Mouse (Mus musculus) spleen, postnatal 14 days (tissue): Measurements from ENCODE around the gene Fam178b.

Experiments
- DNase-seq, 2 experiments: peaks; one replicate each; pipeline ENCODE4 v3.0.0; 2021 to 2022; ENCODE audit warnings: low spot score in 2 of 2

The Fam178b gene

GRCm38 (mm10) chr1:36682620-36683355, at the start of gene Fam178b:
Gene Fam178b (minus strand): TSS chr1:36683183.
- no peak for DNase-seq

- no peak for DNase-seq
These were observed 41.1 kb upstream of the Fam178b start for GRCm38 (mm10) chr1:36724057-36724431.

DNA sequence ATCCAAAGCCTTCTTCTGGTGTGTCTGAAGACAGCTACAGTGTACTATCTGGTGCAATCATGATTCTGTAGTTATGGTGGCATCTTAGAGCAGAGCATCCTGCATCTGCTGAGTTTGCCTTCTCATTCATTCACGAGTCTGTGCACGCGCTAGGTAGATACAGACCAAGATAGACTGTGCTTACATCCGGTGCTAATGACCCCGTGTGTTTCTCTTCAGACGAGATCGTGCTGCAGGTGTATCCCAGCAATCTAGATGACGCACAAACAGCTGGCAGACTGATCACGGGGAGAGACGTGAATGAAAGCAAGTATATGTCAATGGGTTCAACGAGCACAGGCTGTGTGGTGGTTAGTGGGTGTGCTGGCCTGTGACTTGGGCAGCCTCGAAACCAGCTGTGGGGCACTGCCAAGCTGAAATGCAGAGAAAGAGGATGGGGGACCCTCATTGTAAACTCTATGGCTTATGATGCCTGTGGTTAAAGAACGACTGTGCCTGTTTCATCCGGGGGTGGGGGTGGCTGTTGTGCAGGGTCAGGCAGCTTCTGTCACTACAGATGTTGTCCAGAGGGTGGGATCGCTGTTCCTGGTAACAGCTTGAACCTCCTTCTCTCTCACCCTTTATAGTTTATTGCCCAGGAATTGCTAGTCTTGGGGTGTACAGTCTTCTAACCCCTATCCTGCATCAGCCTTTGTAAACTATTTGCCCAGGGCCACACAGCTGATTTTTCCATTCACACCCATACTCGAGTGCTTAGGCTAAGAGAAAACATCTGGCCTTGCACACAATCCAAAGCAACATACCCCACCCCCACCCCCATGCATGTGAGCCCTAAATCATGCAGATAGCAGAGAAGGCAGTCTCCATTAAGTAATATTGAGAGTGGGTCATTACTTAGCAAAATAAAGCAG, 40.4 kb upstream of the Fam178b start:
- no peak for DNase-seq

DNA sequence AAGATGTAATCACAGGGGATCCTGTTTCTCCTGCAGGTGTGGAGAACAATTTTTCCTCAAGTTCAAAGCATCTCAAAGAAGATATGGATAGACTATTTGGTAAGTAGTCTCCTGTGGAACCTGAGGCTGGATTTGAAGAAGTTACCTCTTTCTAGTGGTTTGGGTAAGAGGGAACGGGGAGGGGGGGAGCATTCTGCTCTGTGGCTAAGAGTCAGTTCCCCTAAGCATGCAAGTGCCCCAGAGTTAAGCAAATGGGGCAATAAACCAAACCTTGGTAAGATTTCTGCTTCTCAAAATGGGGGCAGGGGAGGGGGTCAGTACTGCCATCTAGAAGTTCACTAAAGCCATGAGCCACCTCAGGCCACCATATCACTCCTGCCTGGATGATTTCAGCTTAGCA, 35.8 kb upstream of the Fam178b start:
- DNase-seq: no peak

- no peak for DNase-seq
These were observed 31.3 kb upstream of the Fam178b start, which contains the start of gene Actr1b for GRCm38 (mm10) chr1:36714311-36714710. Gene Actr1b (minus strand): TSS chr1:36714422.

DNA sequence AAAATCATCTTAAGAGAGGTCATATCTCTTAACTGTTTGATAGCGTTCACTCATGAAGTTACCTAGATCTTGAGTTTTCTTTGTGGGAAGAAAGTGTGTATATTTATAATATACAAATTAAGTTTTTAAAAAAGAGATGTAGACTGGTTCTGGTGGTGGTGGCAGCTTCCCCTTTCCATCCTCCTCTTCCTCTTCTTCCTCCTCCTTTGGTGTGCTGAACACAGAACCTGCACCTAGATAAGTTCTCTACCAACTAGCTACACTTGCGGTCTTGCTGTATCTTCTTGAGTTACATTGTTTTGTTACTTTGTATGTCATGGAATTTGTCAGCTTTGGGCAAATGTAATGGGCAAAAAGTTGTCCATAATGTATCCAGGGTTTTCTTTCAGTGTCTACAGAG, 28.1 kb upstream of the Fam178b start:
- DNase-seq: no peak

- peak; percentile 93 to 96 for DNase-seq
These were observed 26.9 kb upstream of the Fam178b start, which contains the start of gene 4933424G06Rik for GRCm38 (mm10) chr1:36709854-36710280. Gene 4933424G06Rik (plus strand): TSS chr1:36710149.

DNA sequence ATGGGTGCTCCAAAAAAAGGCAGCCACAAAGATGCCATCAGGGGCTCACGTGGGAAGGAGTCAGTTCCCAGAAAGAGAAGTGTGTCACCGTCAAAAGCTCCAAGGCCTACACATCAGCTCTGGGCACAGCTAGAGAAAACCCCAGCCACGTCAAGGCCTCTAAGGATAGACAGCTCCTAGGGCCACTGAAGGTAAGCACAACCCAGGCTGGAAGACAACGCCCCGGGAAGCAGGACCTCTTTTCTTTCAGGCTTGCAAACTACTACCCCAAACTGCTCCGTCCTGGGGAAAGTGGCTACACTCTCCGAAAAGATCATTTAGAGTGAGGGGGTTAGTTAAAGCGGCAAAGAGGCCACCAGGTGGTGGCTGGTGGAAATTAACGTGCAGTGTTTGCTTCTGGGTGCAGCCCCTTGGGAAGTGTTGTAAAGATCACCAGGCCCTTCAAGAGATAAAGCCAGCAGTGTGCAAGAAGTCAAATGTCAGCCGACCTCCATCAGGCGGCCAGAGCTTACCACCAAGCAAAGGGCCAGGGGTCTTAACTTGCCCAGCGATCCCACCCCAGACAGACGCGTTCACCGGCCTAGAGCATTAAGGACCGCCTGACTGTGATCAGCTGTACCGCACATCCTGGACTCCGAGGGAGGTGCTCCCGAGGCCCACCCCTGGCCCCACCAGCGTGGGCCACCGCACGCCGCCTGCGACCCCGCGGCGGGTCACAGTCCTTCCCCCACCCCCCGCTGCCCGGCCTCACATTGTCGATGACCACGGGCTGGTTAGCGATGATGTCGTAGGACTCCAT, 26.3 kb upstream of the Fam178b start:
- peak in 1 of 2 experiments; percentile 27 for DNase-seq

GRCm38 (mm10) chr1:36708626-36709025, 25.6 kb upstream of the Fam178b start:
- DNase-seq: no peak

GRCm38 (mm10) chr1:36707797-36708196, 24.8 kb upstream of the Fam178b start:
- DNase-seq: no peak

DNA sequence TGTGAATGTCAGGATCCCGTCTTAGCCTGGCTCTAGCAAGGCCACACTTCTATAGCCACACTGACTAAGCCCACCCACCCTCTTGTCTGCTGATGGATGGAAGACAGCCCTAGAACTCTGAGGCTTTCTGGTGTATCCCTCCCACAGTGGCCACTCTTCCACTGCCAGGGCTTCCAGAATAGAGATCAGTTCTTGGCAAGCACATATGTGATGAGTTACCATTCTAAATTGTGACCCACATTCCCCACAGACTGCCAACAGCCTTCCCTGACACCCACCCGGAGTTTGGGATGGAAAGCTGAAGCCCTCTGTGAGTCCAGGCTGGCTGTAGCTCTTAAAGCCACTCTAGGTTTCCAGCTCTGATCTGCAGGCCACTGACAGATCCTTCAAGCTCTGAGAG, 24.2 kb upstream of the Fam178b start:
- no peak for DNase-seq

- no peak for DNase-seq
These were observed 14.0 kb upstream of the Fam178b start for GRCm38 (mm10) chr1:36697030-36697429.

- DNase-seq: no peak
These were observed 13.4 kb upstream of the Fam178b start for GRCm38 (mm10) chr1:36696411-36696810.

DNA sequence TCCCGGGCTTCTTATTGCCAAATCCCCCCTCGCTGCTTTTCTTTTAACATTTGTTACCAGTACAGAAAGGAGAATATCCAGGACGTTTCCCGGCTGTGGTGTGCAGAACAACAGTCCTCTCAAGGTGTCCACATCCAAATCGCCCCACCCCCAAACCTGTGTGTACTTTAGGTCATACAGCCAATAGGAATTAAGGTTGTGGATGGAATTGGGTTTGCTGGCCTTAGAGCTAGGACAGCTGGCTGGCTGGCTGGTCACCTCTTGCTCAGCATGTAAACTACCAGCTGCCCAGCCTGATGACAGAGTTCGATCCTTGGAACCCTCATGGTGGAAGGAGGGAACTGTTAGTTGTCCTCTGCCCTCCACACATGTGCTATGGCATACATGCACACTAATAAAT, 11.9 kb upstream of the Fam178b start:
- no peak for DNase-seq

DNA sequence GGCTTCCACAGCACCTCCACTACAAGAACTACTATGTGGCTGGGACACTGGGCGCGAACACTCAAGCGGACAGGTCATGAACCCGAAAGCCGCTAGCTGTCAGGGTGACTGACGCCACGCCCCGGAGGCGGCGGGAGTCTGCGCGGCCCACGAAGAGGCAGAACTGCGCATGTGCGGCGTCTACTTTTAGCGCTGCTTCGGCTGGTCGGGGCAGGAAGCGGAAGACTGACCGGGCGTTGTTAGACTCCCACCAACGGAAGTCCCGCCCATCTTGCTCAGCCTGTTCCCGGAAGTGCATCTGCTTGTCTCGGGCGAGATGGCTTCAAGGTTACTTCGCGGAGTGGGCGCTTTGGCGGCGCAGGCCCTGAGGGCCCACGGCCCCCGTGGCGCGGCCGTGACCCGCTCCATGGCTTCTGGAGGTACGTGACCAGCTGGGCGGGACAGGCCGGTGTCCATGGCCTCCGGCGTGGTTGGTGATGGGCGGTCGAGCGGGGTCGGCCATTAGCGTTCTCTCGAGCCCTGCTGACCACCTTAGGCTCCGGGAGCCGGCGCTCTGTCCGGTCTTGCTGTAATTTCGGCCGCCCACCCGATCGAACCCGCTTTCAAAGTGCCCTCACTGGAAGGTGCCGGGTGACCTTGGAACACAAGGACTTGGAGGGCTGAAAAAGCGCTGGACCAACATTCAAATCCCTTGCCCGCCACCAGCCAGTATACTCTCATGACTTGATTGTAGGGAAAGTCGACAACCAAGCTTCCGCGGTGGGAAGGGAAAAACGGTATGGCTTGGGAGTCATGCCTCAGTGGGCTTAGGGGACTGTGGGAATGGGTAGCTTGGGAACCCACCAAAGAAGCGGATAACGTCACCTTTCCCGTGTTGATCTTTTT, 8.5 kb upstream of the Fam178b start, which contains the start of gene Cox5b:
Gene Cox5b (plus strand): TSS at position 179 of the 885 bp plus-strand sequence.
- peak; percentile 93 to 95 for DNase-seq

- no peak for DNase-seq
These were observed 7.8 kb upstream of the Fam178b start for GRCm38 (mm10) chr1:36690671-36691235.

GRCm38 (mm10) chr1:36683810-36684467, 956 bp upstream of the Fam178b start:
- peak; percentile 35 to 51 for DNase-seq

DNA sequence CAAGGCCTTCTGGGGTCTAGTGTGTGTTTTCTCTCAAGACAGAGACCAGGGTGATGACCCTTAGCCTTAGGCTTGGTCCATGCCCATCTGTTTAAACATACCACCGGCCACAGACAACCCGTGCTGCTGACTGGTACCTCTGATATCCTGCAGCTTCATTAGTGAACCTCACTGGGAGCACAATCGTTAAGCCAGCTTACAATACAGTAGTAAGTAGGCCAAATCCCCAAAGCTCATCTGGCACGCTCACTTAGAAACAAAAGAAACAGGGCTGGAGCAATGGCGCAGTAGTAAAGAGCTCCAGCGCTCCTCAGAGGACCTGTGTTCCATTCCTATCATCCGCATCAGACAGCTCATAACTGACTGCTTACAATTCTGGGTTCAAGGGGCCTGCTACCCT, 2.1 kb downstream of the Fam178b start:
- no peak for DNase-seq

GRCm38 (mm10) chr1:36674936-36675335, 8.0 kb downstream of the Fam178b start:
- no peak for DNase-seq
